Mouse (Mus musculus) granulocyte monocyte progenitor cell, adult 5-6 weeks (primary cell): ENCODE measurements around the gene Il4i1. TPM values are rescaled to one million over a fixed set of nuclear protein-coding genes. Genes with fewer than 3 reads are reported as not detected.

ENCODE experiments used
- ATAC-seq: replicated peaks from 2 replicates; pipeline ENCODE4 v1.8.0; 2016; ENCODE audit warnings: mild to moderate bottlenecking, moderate TSS enrichment, inconsistent platforms; ENCODE audit not compliant: poor library complexity, severe bottlenecking
- total RNA-seq, 2 experiments: library from RNA; stranded (forward) in 1 of 2; stranded (reverse) in 1 of 2; fragments of 200-712, 200-1000 nt in 1 of 2; fragments of >200 nt in 1 of 2; fragmentation: Nextera tagmentation in 1 of 2; gene quantifications; 2 replicates each; pipeline ENCODE4 v1.2.3; 2014 to 2017

Gene Il4i1
- total RNA-seq (2014; fragmentation: Nextera tagmentation) (1.2 TPM in 1 of 2 replicates, not detected in the other), total RNA-seq (2017) (0.15 and 0.22 TPM in 2 replicates)

DNA sequence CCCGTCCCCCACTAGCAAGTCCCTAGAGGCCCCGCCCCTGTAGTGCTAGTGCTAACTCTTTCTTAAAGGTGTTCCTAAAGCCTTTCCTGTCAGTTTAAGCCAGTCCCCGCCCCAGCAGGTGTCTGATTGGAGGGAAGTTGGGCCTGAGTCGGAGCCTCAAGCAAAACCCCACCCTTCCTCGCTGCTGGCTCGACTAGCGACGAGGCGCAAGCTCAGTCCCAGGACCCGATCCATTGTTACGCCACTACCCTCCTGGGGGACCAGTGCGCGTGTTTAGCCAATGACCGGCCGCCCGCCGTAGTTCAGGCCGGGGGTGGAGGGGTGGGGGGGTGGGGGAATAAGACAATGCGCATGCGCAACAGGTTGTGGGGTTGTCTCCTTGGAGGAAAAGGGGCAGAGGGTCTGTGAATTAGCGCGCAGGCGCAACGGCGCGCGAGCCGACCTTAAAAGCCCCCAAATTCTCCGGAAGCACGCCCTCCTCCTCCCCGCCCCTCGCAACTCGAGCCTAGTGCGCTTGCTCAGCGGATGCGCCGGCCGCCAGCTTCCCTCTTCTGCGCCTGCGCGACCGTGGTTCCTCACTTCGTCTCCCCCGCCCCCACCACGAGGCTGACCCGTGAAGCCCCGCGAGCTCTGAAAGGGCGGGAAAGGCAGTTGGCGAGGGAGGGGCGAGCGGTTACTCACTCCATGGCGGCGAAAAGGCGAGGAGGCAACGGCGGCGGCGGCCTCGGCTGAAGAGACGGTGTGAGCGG lies at the start of gene Il4i1, which contains the start of gene Nup62:
TSS of gene Il4i1 (plus strand) at position 667 of the 749 bp plus-strand sequence.
TSS of gene Nup62 (plus strand) at position 368 of the 749 bp plus-strand sequence.
- ATAC-seq = peak; percentile 86

DNA sequence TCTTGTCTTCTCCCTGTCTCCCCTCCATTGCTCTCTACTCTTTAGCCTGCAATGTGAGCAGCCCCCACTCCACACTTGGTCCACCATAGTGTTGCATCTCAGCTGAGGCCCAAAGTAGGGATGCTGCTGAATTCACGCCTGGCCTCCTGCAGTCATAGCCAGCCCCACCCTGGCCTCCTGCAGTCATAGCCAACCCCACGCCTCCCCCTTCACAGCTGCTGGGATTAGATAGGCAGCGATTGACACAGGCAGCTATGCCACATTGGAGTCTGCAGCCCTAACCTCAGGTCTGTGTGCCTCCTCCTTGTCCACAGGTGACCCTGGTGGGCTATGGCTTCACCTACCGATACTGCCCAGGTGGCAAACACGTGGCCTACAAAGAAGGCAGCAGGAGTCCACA lies 48.1 kb upstream of the Il4i1 start:
- ATAC-seq = no peak

DNA sequence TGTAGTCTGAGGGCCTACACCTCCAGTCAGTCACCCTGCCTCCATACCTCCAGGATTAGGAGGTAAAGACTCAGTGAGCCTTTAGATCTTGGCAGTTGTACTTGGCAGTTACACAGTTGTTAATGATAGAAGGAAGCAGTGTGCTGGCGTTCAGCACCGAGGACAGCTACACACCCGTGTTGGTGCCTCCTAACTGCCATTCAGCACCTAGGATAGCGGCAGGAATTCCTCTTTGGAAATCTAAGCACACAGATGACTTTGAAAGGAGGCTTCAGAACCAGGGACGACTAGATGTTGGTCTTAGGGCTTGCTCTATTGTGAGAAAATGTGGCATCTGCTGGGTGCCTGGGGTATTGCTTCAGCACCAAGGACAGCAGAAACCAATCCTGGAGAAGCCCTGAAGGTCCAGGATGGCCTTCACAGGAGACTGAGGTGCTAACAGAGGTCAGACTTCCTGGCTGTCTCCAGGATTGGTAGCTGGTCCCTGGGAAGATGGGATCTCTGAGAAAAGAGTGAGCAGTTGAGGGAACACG lies 46.1 kb upstream of the Il4i1 start:
- ATAC-seq = peak; percentile 70

DNA sequence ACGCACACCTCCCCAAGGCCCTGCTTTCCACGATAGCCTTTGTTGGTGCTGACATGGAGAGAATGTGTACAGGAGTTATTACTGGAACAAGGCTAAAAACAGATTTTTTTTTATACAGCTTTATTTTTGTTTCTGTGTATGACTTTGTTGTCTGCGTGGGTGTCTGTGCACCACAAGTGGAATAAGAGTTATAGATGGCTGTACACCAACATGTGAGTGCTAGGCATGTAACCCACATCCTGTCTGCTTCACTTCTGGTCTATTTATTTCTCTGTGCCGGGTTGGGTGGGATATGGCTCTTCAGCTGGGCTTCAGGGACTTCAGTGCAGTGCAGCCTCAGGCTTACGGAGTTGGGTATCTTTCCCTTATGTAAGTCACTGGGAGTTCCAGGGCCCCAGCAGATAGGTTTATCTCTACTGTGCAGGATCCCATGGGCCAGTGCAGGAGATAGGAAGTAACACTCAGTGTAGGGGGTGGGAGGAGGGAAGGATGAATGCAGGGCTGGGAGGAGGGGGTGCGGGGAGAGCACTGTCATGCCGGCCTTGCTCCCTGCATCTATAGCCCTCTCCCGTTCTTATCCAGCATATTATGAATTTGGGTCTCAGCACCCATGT lies 43.5 kb upstream of the Il4i1 start:
- ATAC-seq = no peak

DNA sequence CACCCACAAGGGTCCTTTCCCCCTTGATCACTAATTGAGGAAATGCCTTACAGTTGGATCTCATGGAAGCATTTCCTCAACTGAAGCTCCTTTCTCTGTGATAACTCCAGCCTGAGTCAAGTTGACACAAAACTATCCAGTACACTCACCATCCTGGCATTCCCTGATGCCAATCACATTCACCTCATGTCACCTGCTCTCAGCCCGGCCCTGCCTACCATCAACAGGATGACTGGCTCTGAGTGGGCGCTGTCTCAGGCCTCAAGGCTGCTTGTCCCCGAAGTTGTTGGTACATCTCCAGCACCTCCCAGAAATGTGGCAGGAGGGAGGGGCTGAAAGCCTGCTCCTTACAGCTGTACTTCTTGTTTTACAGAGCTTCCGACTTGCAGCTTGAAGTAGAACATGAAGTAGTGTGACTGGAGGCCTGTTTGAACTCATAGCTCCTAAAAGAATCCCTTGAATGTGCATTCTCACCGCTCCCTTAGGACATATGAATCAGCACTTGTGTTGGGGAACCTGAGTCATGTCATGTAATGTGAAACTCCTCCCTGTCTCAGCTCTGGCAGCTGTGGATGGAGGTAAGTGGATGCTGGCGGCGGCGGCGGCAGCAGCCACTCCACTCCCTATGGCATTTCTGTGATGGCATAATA lies 39.2 kb upstream of the Il4i1 start:
- ATAC-seq = no peak

DNA sequence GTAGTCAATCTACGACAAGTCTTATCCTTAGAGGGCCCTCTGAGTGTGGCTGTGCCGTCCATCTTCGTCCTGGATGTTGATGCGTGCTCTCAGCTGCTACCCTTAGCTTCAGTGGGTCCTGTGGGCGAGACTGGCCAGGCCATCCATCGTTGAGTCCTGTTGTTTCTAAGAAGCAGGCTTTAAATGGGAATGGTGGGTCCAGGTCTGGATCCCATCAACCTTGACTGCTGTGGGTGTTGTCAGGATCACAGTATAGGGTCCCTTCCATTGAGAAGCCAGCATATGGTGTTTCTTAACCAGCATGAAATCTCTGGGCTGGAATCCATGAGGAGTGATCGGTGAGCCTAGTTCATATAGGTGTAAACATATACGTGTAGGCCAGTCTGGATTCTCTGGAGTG lies 36.1 kb upstream of the Il4i1 start:
- no peak for ATAC-seq

DNA sequence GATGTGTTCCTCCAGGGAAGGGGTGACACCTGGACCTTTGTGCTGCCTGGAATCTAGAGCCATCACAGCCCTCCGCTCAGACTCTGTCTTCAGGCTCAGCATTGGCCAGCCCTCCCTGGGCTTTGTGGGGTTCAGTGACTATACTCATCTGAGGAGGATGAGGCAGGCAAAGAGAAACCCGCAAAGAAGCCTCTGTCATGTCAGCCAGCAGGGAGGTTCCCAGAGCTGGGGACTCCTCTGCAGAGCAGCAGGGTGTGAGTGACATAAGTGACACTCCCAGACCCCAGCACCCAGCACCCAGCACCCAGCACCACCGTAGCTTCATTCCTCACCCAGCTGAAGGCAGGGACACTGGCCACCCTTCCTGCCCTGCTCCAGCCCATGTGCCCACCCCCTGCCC lies 26.7 kb upstream of the Il4i1 start:
- no peak for ATAC-seq

DNA sequence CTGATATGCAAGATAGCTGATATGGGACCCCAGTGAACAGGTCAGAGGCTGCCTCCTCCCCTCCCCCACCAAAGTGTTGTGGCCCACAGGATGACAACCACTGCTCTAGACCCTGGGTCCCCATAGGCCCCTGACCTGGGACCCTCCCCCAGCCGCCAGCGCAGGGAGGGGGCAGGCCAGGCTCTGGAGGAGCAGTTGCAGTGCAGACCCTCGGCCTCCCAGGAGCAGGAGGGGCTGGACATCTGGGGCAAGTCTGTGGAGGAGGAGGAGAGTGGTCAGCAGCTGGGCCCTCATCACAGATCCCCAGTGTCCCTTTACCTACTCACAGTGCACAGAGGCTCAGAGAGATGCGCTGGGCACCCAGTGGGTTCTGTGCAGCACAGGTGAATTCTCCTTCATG lies 26.1 kb upstream of the Il4i1 start:
- no peak for ATAC-seq

DNA sequence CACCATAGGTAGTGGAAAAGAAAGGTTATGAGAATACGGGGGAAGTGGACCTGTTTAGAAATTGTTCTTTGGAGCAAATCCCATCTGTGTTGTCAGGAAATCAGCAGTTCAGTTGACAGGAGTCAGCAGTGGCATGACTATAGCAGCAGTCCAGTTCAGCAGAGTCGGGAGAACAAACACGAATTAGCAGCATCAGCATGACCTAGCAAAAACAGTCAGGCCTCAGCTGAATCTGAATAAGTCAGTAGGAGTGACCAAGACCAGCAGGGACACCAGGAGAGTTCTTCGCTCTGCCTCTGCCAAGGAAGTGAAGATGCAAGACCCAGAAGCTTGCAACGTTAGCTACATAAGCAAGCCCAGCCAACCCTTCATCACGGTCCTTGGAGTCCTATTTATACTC lies 23.4 kb upstream of the Il4i1 start:
- ATAC-seq = no peak

DNA sequence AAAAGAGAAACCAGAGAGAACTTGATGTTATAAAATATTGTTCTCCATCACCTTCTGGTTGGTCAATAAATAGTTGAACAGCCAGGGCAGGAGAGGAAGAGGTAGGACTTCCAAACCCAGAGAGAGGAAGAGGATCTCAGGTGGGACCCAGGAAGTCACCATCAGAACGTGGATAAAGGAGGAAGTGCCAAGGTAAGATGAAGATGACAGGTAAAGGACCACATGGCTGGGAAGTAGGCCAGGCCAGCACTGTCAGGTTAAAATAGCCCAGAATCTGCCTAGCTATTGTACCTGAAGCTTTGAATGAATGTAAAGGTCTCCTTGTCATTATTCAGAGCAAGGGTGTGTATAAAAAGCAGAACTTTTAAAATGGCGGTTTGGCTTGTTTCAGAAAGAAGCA lies 7.3 kb upstream of the Il4i1 start:
- ATAC-seq = no peak

DNA sequence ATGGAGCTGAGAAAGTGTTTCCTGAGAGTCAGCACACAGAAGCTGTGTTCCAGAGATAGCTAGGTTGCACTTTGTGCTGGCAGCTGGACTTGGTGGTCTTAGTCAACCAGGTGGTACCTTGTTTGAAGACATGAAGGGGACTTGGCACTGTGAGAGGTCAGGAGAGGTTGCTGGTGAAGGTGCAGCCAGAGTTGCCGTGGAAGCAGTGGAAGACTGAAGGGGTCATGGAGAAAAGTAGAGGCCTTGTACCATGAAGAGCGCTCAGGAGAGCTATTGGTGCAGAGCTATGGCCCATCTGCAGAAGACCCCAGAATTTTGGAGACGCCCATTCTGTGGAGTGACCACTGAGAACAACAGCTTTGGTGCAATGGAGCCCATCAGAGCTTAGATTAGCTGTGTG lies 6.7 kb upstream of the Il4i1 start:
- no peak for ATAC-seq

DNA sequence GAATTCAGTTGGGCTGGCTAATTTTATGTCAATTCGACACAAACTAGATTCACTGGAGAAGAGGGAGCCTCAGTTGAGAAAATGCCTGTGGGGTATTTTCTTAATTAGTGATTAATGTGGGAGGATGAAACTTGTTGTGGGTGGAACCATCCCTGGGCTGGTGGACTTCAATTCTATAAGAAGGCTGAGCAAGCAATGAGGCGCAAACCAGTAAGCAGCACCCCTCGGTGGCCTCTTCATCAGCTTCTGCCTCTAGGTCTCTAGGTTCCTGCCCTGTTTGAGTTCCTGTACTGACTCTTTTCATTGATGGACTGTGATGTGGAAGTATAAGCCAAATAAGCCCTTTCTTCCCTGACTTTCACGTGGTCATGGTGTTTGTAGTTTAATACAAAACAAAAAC lies 5.8 kb upstream of the Il4i1 start:
- no peak for ATAC-seq

DNA sequence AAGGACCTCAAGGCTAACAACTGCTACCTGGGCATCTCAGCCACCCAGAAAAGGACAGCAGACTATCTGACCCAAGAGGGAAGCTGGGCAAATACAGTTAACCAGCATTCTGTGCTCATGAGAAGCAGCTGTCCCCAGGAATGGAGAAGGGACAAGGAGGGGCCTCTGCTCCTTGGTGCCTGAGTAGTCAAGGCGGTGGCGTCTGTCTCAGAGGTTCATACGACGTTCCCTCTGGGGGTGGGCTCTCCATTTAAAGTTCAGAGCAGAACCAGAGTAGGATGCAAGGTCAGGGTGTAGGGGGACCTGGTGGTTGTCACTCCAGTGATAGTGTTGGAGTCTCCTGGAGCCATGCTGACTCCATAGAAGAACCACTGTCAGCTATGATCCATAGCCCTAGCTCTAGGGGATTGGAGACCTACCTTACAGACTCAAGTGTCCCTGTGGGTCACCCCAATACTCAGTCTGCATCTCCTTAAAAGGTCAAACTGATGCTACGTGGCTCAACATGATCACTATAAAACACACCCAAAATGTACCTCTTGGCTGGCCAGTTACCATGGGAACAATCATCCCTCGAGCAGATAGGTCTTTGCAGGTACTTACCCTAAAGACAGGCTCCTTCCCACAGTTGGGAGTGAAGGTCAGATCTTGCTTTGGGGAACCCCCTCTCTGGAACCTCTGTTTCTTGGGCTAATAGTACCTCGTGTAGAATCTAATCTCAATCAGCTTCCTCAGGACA lies 5.2 kb upstream of the Il4i1 start:
- ATAC-seq = no peak

DNA sequence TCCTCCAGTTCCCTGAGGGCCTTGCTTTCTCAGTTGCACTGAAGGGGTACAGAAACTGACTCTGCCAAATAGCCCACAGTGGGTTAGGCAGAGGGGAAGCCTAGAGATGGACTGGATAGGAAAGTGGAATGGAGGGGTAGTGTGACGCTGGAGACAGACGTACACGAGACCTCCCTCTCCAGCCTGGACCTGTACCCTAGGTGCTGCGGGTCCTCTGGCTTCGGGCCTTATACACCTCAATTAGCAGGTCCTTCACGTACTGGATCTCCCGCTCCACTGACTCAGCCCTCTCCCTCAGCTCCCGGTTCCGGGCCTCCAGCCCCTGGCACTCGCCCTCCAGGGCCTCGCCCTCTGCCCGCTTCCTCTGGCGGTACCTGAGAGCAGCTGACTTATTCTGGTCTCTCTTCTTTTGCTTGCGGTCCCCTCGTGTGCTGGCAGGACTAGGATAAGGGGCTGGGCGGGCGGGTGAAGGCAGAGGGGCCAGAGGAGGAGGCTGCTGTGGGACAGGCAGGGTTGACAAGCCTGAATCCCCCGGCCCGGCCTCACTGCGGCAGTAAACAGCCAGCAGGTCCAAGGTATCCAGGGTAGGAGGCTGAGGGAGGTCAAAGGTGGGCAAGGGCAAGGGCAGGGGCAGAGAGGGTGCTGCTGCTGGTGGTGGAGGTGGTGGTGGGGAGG lies 3.4 kb upstream of the Il4i1 start:
- ATAC-seq = no peak

DNA sequence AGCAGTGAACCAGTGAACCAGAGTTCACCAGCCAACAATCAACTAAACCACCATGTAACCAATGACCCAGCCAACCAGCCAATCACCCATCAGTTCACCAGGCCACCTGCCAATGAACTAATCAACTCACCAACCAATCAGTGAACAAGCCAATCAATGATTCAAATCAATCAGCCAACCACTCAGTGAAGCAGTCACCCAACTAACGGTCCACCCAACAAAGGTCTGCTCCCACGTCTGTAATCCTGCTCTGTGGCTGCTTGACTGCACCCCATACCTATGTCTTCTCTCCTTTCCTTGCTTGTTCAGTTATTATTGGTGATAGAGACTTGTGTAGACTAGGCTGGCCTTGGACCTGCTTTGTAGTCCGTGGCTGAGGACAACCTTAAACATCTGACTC lies 2.2 kb upstream of the Il4i1 start:
- ATAC-seq = no peak

DNA sequence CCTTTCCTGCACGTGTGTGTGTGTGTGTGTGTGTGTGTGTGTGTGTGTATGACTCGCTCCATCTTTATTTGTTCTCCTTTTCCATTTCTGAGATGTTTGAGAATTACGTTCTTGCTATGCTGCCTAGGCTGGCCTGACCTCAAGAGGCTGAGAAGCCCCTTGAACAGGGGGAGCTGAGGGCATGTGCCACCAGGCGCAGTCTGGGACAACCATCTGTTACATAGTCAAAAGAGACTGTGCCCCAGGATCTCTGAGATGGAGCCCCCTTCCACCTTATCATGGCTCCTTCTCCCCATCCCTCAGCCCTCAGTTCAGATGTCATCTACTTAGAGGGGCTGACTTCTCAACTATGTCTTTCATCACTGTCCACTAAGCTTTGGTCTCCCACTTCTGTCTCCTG lies 1.8 kb upstream of the Il4i1 start:
- no peak for ATAC-seq

DNA sequence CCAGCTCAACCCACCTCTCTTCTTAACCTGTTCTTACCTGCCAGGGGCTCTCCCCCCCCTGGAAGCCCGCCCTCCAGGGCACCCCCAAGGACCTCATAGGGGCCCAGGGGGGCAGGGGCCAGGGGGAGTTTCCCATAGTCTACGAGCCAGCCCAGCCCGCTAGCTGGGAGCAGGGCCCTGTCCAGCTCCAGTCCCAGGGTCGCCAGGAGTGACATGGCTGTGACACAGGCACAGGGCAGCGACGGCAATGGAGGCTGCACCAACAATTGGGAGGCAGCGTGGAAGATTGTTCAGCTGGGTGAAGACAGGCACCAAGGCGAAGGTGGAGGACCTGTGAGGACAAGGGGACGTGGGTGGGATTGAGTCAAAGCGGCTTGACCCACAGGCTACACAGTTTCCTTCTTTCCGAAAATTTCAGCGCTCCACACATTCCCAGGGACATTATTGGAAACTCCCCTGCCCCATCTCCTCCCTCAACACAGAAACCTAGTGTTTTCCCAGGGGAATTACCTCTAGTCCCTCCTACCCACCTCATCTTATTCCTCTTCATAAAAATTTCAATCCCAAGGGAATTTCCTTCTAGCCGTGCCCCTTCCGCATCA lies 1.1 kb upstream of the Il4i1 start:
- ATAC-seq = no peak

DNA sequence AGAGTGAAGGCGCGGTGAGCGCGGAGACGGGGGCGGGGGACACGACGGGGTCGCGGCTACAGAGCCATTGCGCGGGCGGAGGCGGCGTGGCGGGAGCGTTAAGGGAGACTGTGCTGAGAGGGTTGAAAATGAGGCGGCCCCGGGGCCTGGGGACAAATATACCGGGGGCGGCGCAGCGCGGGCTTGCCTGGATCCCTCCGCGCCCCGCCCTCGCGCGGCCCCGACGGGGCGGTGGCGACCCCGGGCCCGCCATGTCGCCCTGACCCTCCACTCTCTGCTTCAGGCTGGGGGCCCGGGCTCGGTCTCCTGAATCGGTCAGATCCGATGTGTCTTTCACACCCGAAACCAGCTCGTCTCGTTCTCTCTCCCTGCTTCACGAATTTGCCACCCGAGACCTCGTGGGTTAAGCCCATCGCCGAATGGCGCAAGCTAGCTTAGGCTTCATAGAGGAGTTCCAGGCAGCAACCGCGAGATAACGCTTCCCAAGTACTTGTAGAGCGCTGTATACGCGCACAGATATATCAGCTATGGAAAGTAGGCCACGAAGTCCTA lies 359 bp downstream of the Il4i1 start, which contains the start of gene Atf5:
TSS of gene Atf5 (minus strand) at position 189 of the 552 bp plus-strand sequence.
- ATAC-seq = peak; percentile 10; the same call in 1 of the 2 replicates

DNA sequence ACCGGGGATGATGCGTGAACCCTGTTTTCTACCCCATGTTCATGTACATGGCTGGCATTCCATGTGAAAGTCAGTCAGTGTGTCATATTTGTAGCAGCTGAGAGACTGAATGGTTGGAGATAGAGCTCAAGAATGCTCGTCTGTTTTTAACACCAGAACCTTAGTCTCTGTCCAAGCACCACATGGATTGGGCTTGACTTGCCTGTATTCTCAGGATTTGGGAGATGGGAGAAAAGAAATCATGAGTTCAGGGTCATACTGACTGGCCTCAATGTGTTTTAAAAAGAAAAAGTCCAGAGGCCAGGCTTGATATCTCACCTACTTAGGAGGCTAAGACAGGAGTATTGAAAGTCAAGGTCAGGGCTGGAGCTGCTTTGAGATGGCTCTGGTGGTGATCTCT lies 1.3 kb downstream of the Il4i1 start:
- ATAC-seq = no peak
